Mouse (Mus musculus) cortical plate, adult 2 months (tissue): ENCODE data around the gene Tmem38b.

ENCODE experiments used
- CTCF ChIP-seq: fragments of 200-500 bp; IDR thresholded peaks from 2 replicates; pipeline ENCODE4 v1.5.1; 2011; ENCODE audit warnings: mild to moderate bottlenecking, control low read depth, low read length; ENCODE audit not compliant: insufficient read depth; ENCODE audit errors: extremely low read depth
- POLR2A ChIP-seq: fragments of 200-500 bp; IDR thresholded peaks from 2 replicates; pipeline ENCODE4 v1.6.1; 2011; ENCODE audit warnings: mild to moderate bottlenecking, low read length, control low read depth; ENCODE audit not compliant: insufficient read depth; ENCODE audit errors: extremely low read depth

DNA sequence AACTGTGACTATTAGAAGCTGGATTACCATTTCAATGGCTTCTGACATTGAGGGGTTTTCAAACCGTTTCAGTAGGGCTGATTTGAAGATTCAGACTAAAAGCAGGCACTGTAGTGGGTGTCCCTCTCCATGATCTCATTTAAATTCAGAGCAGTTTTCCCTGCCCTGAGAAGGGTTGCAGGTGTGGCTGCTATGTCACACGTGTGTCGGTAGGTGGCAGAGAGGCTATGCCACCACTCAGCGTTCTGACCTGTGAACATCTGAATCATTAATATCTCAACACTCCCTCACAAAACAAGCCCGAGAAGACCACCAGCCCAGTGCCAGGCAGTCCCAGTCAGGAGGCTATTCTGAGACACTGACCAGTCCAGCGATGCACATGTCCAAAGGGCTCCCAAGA is 79.7 kb downstream of the Tmem38b start:
- TF ChIP-seq POLR2A (no peak), CTCF (peak; percentile 39; the same call in 1 of the 2 replicates)
